Mouse (Mus musculus) hindlimb bud, embryonic 11.5 days (tissue): ENCODE measurements at regions not wholly inside any gene's neighbourhood (a gene's known extent, or its start where the extent isn't known, plus 50 kb on each side); places are given as distances from the start of the nearest gene placed in this dataset.

ENCODE experiments used
- DNase-seq: peaks from one replicate; pipeline ENCODE4 v3.0.0-alpha.2; 2012; ENCODE audit warnings: low read depth, low spot score; ENCODE audit errors: extremely low spot score

- DNase-seq = no peak
Measured at GRCm38 (mm10) chr14:13146959-13147535, 137.5 kb upstream of the Synpr start.

- DNase-seq = no peak
Measured at GRCm38 (mm10) chr14:13149617-13150016, 135.0 kb upstream of the Synpr start.

- DNase-seq = no peak
Measured at GRCm38 (mm10) chr14:13151672-13152071, 132.9 kb upstream of the Synpr start.

GRCm38 (mm10) chr14:13176149-13176548 is 108.4 kb upstream of the Synpr start:
- DNase-seq = no peak

GRCm38 (mm10) chr14:13177906-13178305 is 106.7 kb upstream of the Synpr start:
- DNase-seq = no peak

- DNase-seq = no peak
Measured at GRCm38 (mm10) chr14:13190801-13191200, 93.8 kb upstream of the Synpr start.

GRCm38 (mm10) chr14:13192746-13193145 is 91.8 kb upstream of the Synpr start:
- no peak for DNase-seq

GRCm38 (mm10) chr14:13197330-13197892 is 87.2 kb upstream of the Synpr start:
- DNase-seq = no peak

- DNase-seq = peak; percentile 6
Measured at GRCm38 (mm10) chr14:13198491-13198890, 86.1 kb upstream of the Synpr start.

- no peak for DNase-seq
Measured at GRCm38 (mm10) chr14:13212658-13213057, 71.9 kb upstream of the Synpr start.
